Mouse (Mus musculus) heart, postnatal 10 days (tissue): ENCODE measurements at regions not wholly inside any gene's neighbourhood (a gene's known extent, or its start where the extent isn't known, plus 50 kb on each side); places are given as distances from the start of the nearest gene placed in this dataset.
A peak's percentile ranks its signal among the peaks of the same experiment; 100 is the strongest.

ENCODE experiments used
- DNase-seq, 2 experiments: peaks; one replicate each; pipeline ENCODE4 v3.0.0; 2021
- intact Hi-C: fragments of 180-260 bp; cut with DNase I; formaldehyde crosslinking; loops from one replicate; pipeline ENCODE4 v1.15.1; 2025

- intact Hi-C loops: no loop called here
- DNase-seq: peak; percentile 8 to 20
Measured at GRCm38 (mm10) chr13:115171347-115172062, 69.7 kb upstream of the Itga1 start.

- intact Hi-C loops: no loop called here
- no peak for DNase-seq
Measured at GRCm38 (mm10) chr13:115165981-115166380, 64.2 kb upstream of the Itga1 start.

GRCm38 (mm10) chr13:115162689-115163413 lies 61.1 kb upstream of the Itga1 start:
- intact Hi-C loops: no loop called here
- no peak for DNase-seq

- DNase-seq: peak; percentile 16 to 19
- intact Hi-C loops: loop anchor here (5.0 kb wide), 1 partner anchor 37 kb away; no protein-coding TSS in a partner anchor
Measured at GRCm38 (mm10) chr13:115159386-115159785, 57.6 kb upstream of the Itga1 start.
